Mouse (Mus musculus) thymus, adult 2 months (tissue): Measurements from ENCODE around the gene Ncoa5. TPM values are rescaled to one million over a fixed set of nuclear protein-coding genes. Genes with fewer than 3 reads are reported as not detected.

Experiments used
- DNase-seq: peaks from one replicate; pipeline ENCODE4 v3.0.0; 2021
- H3K27ac ChIP-seq: fragments of 200-500 bp; 2 replicates; pipeline ENCODE4 v1.5.1; 2012; ENCODE audit warnings: low read length, control low read depth; ENCODE audit not compliant: control insufficient read depth, insufficient read depth
- H3K27me3 ChIP-seq: fragments of 200-500 bp; 2 replicates; pipeline ENCODE4 v1.6.1; 2012; ENCODE audit warnings: mild to moderate bottlenecking, low read length, moderate library complexity, mixed read lengths; ENCODE audit not compliant: control insufficient read depth, insufficient read depth
- H3K36me3 ChIP-seq: fragments of 200-500 bp; 2 replicates; pipeline ENCODE4 v1.6.1; 2012; ENCODE audit warnings: mild to moderate bottlenecking, low read length, moderate library complexity; ENCODE audit not compliant: control insufficient read depth, insufficient read depth
- H3K4me1 ChIP-seq: fragments of 200-500 bp; replicated peaks from 2 replicates; pipeline ENCODE4 v1.6.1; 2012; ENCODE audit warnings: low read length; ENCODE audit not compliant: control insufficient read depth, insufficient read depth
- H3K4me3 ChIP-seq: fragments of 200-500 bp; 2 replicates; pipeline ENCODE4 v1.5.1; 2012; ENCODE audit warnings: mild to moderate bottlenecking, low read length, control low read depth, moderate library complexity; ENCODE audit not compliant: control insufficient read depth, insufficient read depth
- CTCF ChIP-seq: fragments of 200-500 bp; IDR thresholded peaks from 2 replicates; pipeline ENCODE4 v1.5.1; 2012; ENCODE audit warnings: mild to moderate bottlenecking, control low read depth, low read length, moderate library complexity, borderline replicate concordance; ENCODE audit not compliant: control insufficient read depth, poor library complexity, insufficient read depth; ENCODE audit errors: extremely low read depth
- POLR2A ChIP-seq: fragments of 200-500 bp; IDR thresholded peaks from 2 replicates; pipeline ENCODE4 v1.6.1; 2012; ENCODE audit warnings: mild to moderate bottlenecking, low read length, control low read depth, moderate library complexity; ENCODE audit not compliant: control insufficient read depth, poor library complexity, insufficient read depth; ENCODE audit errors: extremely low read depth
- WGBS: fragments of 180-500 bp; shearing (Covaris S2); methylation state at CpG from one replicate; pipeline ENCODE4 v1.1.7; 2018; 5-methylcytosine and 5-hydroxymethylcytosine counted together
- polyA plus RNA-seq: library from polyadenylated mRNA; depleted of rRNA; stranded (reverse); fragments of >200 nt; gene quantifications from 2 replicates; pipeline ENCODE4 v1.2.3, GENCODE M21; 2012

Gene Ncoa5
- polyA plus RNA-seq, 1 experiment = 72.3 TPM

- no peaks in the 10 kb centered on the region for H3K36me3 ChIP-seq
- peaks cover 2% of the 10 kb centered on the region; the same call in 1 of the 2 replicates for H3K27me3 ChIP-seq
- no peak for DNase-seq
- H3K4me1 ChIP-seq = no peaks in the 10 kb centered on the region
- H3K27ac ChIP-seq = no peak overlapping the region
- TF ChIP-seq CTCF (no peak), POLR2A (no peak)
- 80% methylated on average over 5 of the region's 5 CpGs for WGBS
- H3K4me3 ChIP-seq = no peak overlapping the region
Measured at GRCm38 (mm10) chr2:165049044-165049443, 14.4 kb upstream of the Ncoa5 start.

GRCm38 (mm10) chr2:165043729-165044128 lies 9.1 kb upstream of the Ncoa5 start:
- peaks cover 4% of the 10 kb centered on the region for H3K27me3 ChIP-seq
- H3K27ac ChIP-seq = no peak overlapping the region
- 66% methylated on average over 2 of the region's 2 CpGs for WGBS
- TF ChIP-seq POLR2A = no peak
- TF ChIP-seq CTCF = no peak
- H3K4me3 ChIP-seq = no peak overlapping the region
- H3K36me3 ChIP-seq = no peaks in the 10 kb centered on the region
- DNase-seq = no peak
- H3K4me1 ChIP-seq = no peaks in the 10 kb centered on the region

DNA sequence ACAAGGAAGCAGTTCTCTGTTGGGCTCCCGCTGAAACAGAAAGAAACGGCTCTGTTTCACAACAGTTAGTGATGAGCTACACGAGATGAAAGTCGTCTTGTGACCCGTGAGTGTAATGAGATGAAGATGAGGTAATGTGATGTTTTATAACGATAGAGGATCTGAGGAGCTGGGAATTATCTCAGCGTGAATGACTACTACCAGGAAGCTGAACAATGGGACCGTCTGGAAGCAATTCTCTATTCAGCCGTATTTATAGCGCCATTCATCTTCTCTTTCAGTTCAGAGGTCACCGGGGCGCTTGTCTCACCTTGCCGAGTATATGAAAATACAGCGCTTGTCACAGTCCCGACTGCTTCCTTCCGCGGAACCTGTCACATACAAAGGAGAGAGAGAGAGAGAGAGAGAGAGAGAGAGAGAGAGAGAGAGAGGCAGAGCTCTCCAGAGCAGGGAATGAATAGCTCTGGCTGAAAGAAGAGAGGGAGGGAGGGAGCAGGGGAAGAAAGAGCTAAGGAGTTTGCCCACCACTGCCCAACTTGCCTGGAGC lies 8.5 kb upstream of the Ncoa5 start:
- no peaks in the 10 kb centered on the region for H3K4me1 ChIP-seq
- DNase-seq = no peak
- TF ChIP-seq CTCF (no peak), POLR2A (no peak)
- no peak overlapping the region for H3K27ac ChIP-seq
- H3K4me3 ChIP-seq = no peak overlapping the region
- peaks cover 4% of the 10 kb centered on the region for H3K27me3 ChIP-seq
- WGBS = 10% methylated on average over 17 of the region's 17 CpGs
- no peaks in the 10 kb centered on the region for H3K36me3 ChIP-seq

DNA sequence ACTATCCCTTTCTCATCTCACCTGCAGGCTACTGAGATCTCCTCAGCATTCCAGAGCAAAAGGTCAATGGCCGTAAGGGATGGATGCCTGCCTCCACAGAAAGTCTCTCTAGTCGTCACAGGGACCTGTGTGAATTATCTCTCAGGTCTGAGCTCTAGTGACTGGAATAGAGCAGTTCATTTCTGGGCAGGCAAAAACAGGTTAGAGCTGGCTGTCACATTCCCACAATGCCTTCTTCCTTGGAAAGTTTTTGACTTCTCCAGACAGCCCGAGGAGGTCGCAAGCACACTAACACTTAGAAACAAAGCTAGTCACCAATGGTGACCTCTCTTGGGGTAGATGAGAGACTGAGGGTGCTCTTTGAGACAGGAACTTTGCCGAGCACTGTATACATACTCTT lies 7.5 kb upstream of the Ncoa5 start:
- Histone ChIP-seq H3K4me1 (no peaks in the 10 kb centered on the region), H3K27ac (no peak overlapping the region), H3K4me3 (no peak overlapping the region), H3K27me3 (peaks cover 4% of the 10 kb centered on the region), H3K36me3 (no peaks in the 10 kb centered on the region)
- no peak for TF ChIP-seq CTCF
- TF ChIP-seq POLR2A = no peak
- WGBS = 88% methylated on average over 5 of the region's 5 CpGs
- DNase-seq = no peak

DNA sequence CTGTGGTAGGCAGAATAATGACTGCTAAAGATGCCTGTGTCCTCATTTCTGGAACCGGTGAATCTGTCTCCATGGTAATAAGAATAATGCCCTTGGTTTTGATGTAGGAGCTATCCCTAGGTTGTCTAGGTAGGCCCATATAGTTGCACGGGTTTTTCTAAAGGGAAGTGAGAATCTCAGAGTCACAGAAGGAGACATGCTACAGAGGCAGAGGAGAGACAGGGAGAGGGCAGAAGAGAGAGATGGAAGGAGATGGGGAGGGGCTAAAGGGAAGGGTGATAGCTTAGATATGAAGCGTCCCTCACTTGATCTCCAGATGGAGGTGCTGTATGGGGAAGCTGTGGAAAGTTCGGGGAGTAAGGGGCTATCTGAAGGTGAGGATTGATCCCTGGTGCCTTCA lies 2.7 kb upstream of the Ncoa5 start:
- peaks cover 8% of the 10 kb centered on the region for H3K4me1 ChIP-seq
- WGBS = 63% methylated on average over 4 of the region's 4 CpGs
- no peak overlapping the region for H3K27ac ChIP-seq
- no peak for DNase-seq
- TF ChIP-seq CTCF = no peak
- no peak for TF ChIP-seq POLR2A
- no peaks in the 10 kb centered on the region for H3K36me3 ChIP-seq
- H3K4me3 ChIP-seq = no peak overlapping the region
- H3K27me3 ChIP-seq = peaks cover 4% of the 10 kb centered on the region

- H3K27ac ChIP-seq = no peak overlapping the region
- H3K27me3 ChIP-seq = no peaks in the 10 kb centered on the region; the same call in 1 of the 2 replicates
- peaks cover 8% of the 10 kb centered on the region for H3K4me1 ChIP-seq
- 67% methylated on average over 5 of the region's 5 CpGs for WGBS
- no peak for DNase-seq
- no peak for TF ChIP-seq POLR2A
- TF ChIP-seq CTCF = no peak
- H3K4me3 ChIP-seq = no peak overlapping the region
- no peaks in the 10 kb centered on the region for H3K36me3 ChIP-seq
Measured at GRCm38 (mm10) chr2:165035058-165035431, 378 bp upstream of the Ncoa5 start.

DNA sequence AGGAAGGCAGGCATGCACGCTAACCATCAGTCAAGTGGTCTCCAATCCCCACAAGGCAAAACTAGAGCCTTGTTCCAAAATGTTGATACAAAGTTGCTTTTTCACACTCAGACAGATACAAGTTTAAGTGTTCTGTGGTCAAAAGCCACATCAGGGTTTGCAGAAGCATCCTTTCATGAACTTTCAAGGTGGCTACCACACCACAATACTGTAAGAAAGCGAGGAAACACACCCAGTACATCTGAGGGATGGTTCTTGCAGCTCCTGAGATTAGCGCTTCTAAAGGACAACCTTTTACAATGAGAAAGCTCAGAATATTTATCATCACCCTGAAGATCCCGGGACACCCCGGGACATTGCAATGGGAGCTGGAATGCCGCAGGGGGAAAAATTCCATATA lies 1.4 kb downstream of the Ncoa5 start:
- DNase-seq = no peak
- TF ChIP-seq POLR2A = no peak
- no peak for TF ChIP-seq CTCF
- WGBS = 41% methylated on average over 6 of the region's 6 CpGs
- H3K27ac ChIP-seq = no peak overlapping the region
- H3K27me3 ChIP-seq = no peaks in the 10 kb centered on the region; the same call in 1 of the 2 replicates
- H3K4me1 ChIP-seq = peaks cover 8% of the 10 kb centered on the region
- H3K36me3 ChIP-seq = no peaks in the 10 kb centered on the region
- no peak overlapping the region for H3K4me3 ChIP-seq
